ENCODE assay signal across 11 mouse cellular contexts in the genomic region with DNA sequence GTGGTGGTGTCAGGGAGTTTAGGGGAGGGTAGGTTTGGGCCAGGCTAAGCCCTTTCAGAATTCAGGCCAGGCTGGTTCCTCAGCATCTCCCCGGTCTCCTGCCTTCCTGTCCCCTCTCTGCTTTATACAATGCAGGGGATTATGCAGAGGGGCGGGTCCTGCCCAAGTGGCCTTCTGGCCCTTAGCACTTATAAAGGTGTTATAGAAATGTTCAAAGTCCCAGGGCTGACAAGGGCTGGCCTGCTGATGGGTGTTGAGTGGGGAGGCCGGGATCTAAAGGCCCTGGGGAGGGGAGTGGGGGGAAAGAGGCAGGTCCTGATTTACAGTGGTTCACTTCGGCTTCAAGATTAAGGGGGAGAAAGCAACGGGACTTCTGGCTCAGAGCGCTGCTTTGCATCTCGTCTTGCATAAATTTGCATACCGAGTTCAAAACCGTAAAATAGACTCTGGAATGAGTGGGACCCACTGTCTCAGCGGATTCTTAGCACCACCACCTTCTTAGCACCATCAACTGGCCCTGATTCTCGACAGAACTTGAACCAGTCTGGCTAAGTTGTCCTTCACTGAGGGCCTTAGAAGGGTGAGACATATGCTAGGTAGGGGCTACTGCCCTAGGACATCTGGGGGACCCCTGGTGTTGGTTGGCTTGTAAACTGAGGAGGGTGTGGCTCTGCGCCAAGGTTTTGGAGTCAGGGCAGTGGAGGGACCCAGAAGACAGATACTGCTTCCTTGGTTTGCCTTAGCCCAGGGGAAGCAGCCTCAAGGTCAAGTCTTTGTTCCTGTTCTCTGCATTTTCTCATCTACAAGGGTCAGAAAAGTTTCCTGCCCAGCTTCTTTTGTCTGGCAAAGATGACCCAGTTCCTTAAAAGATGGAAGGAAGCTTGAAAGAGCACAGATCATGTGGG. TPM values are rescaled to one million over a fixed set of nuclear protein-coding genes. Genes with fewer than 3 reads are reported as not detected.
A peak's percentile ranks its signal among the peaks of the same experiment; 100 is the strongest.
DNase-seq lines count a peak whose midpoint lies in the region; ATAC-seq lines count a peak whose summit lies in the region.
"Had no signal": no experiment of that assay in that cellular context is flagged by ENCODE, and none has a peak within 500 bp of the region (broad histone marks: within the 10 kb centered on the region; RNA-seq: fewer than 3 reads in every experiment).

No protein-coding gene starts in this region.

- DNase-seq in heart, postnatal 36 days = no peak
- peak; percentile 89 for DNase-seq in ES-CJ7 (ENCODE audit: low read depth, low spot score)
- DNase-seq in forebrain, embryonic 14.5 days (ENCODE audit: low spot score) = peak; percentile 75
- no peak for DNase-seq in c-Kit-positive CD71-positive TER-119-positive erythroid progenitor cells, embryonic 14.5 days (ENCODE audit: low spot score)
- no peak for DNase-seq in layer of hippocampus, adult 9-11 months
- no peak for DNase-seq in lung, postnatal 36 days
- DNase-seq: adrenal gland, postnatal 10 days; kidney, adult 9 months; lung, adult 2 months had no signal

- H3K27me3 ChIP-seq in heart, embryonic 12.5 days (replicated peaks) = 0 out of 2 replicates have a peak, but pooled peaks cover 3% of the 10 kb centered on the region
- no peaks in the 10 kb centered on the region for H3K27me3 ChIP-seq in forebrain, embryonic 14.5 days (replicated peaks; ENCODE audit: control insufficient read depth, insufficient read depth, low read length)
- no peaks in the 10 kb centered on the region for H3K27me3 ChIP-seq in limb, embryonic 15.5 days

- H3K9me3 ChIP-seq in heart, embryonic 12.5 days (replicated peaks) = no peaks in the 10 kb centered on the region
- H3K9me3 ChIP-seq in forebrain, embryonic 14.5 days (replicated peaks; ENCODE audit: control insufficient read depth, low read length) = no peaks in the 10 kb centered on the region
- no peaks in the 10 kb centered on the region for H3K9me3 ChIP-seq in limb, embryonic 15.5 days

- no peaks in the 10 kb centered on the region for H3K36me3 ChIP-seq in heart, embryonic 12.5 days
- peaks cover 10% of the 10 kb centered on the region for H3K36me3 ChIP-seq in forebrain, embryonic 14.5 days (ENCODE audit: control insufficient read depth, insufficient read depth, low read length)
- no peaks in the 10 kb centered on the region; the same call in 1 of the 2 replicates for H3K36me3 ChIP-seq in limb, embryonic 15.5 days

- H3K9ac ChIP-seq in heart, embryonic 12.5 days = no peak overlapping the region; the same call in 1 of the 2 replicates
- peak overlapping the region; percentile 91 for H3K9ac ChIP-seq in forebrain, embryonic 14.5 days (ENCODE audit: low read length)
- H3K9ac ChIP-seq in limb, embryonic 15.5 days = no peak overlapping the region

- intact Hi-C loops in heart, postnatal 36 days (cut with DNase I) = no loop called here

- WGBS in heart, embryonic 12.5 days = 28% methylated on average over 12 of the region's 12 CpGs
- WGBS in forebrain, embryonic 14.5 days = 6% methylated on average over 12 of the region's 12 CpGs
- WGBS in limb, embryonic 15.5 days = 19% methylated on average over 12 of the region's 12 CpGs

- ATAC-seq in heart, embryonic 12.5 days (ENCODE audit: insufficient number of reproducible peaks, low FRiP score) = no peak
- peak; percentile 25; the same call in 1 of the 2 replicates for ATAC-seq in forebrain, embryonic 14.5 days
- no peak for ATAC-seq in limb, embryonic 15.5 days (ENCODE audit: insufficient number of reproducible peaks, low FRiP score, low TSS enrichment, low read depth)

- H3K27ac ChIP-seq in heart, embryonic 12.5 days (ENCODE audit: poor library complexity, severe bottlenecking) = no peak overlapping the region
- peak overlapping the region; percentile 84 for H3K27ac ChIP-seq in forebrain, embryonic 14.5 days (ENCODE audit: low read depth, low read length)
- 0 out of 2 replicates have a peak overlapping the region, but pooled peaks have one; percentile 3 for H3K27ac ChIP-seq in limb, embryonic 15.5 days

- peaks cover 40% of the 10 kb centered on the region for H3K4me1 ChIP-seq in heart, embryonic 12.5 days (replicated peaks)
- peaks cover 19% of the 10 kb centered on the region for H3K4me1 ChIP-seq in forebrain, embryonic 14.5 days (ENCODE audit: control insufficient read depth, insufficient read depth, low read length)
- H3K4me1 ChIP-seq in limb, embryonic 15.5 days = peaks cover 52% of the 10 kb centered on the region

- no peak overlapping the region for H3K4me3 ChIP-seq in heart, embryonic 12.5 days
- H3K4me3 ChIP-seq in forebrain, embryonic 14.5 days (ENCODE audit: low read depth, low read length) = peak overlapping the region; percentile 78
- peak overlapping the region; percentile 61; the same call in 1 of the 2 replicates for H3K4me3 ChIP-seq in limb, embryonic 15.5 days

- peak overlapping the region; percentile 97 for H3K4me2 ChIP-seq in heart, embryonic 12.5 days
- H3K4me2 ChIP-seq in forebrain, embryonic 14.5 days (ENCODE audit: low read length) = peak overlapping the region; percentile 88
- peak overlapping the region; percentile 97 for H3K4me2 ChIP-seq in limb, embryonic 15.5 days

RNA-seq across cellular contexts. Expression of gene Igfbp2, which starts 3.4 kb away (rescaled TPM):
- 91.7 and 93.5 TPM in 2 replicates for polyA plus RNA-seq in heart, embryonic 12.5 days (2016; fragmentation: Nextera tagmentation; extraction: Ambion mirVana)
- under 1 TPM in 1 of 2 experiments, not detected in 1; 0.22 TPM for total RNA-seq in heart, postnatal 36 days (2021)
- 384 and 410 TPM in 2 replicates for polyA plus RNA-seq in forebrain, embryonic 14.5 days (2014; fragmentation: Nextera tagmentation; extraction: Ambion mirVana)
- 379 and 399 TPM in 2 replicates for polyA plus RNA-seq in limb, embryonic 15.5 days (2015; fragmentation: Nextera tagmentation; extraction: Ambion mirVana)

RNA-seq across cellular contexts. Expression of gene Igfbp5, which starts 47.0 kb away (rescaled TPM):
- polyA plus RNA-seq in heart, embryonic 12.5 days (2016; fragmentation: Nextera tagmentation; extraction: Ambion mirVana) = 179 and 184 TPM in 2 replicates
- 100 to 1,000 TPM in 1 of 2 experiments, 10 to 100 TPM in 1; 95.6 to 123 TPM for total RNA-seq in heart, postnatal 36 days (2021)
- polyA plus RNA-seq in forebrain, embryonic 14.5 days (2014; fragmentation: Nextera tagmentation; extraction: Ambion mirVana) = 17.9 and 19.7 TPM in 2 replicates
- 108 and 118 TPM in 2 replicates for polyA plus RNA-seq in limb, embryonic 15.5 days (2015; fragmentation: Nextera tagmentation; extraction: Ambion mirVana)

Comparison
In these comparisons a context has a peak if more than half of its experiments do, and no peak if none do; other contexts are left out.
1. DNase-seq: peak in ES-CJ7 (single experiment) and forebrain, embryonic 14.5 days (single experiment); none in heart, postnatal 36 days (0 of 2), c-Kit-positive CD71-positive TER-119-positive erythroid progenitor cells, embryonic 14.5 days (single experiment), layer of hippocampus, adult 9-11 months (single experiment) and lung, postnatal 36 days (single experiment).
2. Peak in every context shown above with its lines, with median percentiles within 50 percentile points of each other: H3K4me2 ChIP-seq.